Mouse (Mus musculus) cerebellum, postnatal 25 days (tissue): ENCODE results near the gene Ms4a7.
"Not testable (repeated sequence)": the region's sequence is repeated elsewhere in the genome, so short reads cannot be mapped to it uniquely, and the experiment has no call there.

Experiments
- DNase-seq, 2 experiments: peaks; one replicate each; pipeline ENCODE4 v3.0.0; 2021; ENCODE audit warnings: mixed read lengths in 2 of 2

The Ms4a7 gene

GRCm38 (mm10) chr19:11335932-11336331, at the start of gene Ms4a7:
Gene Ms4a7, minus strand, starts transcription at chr19:11336146.
- no peak for DNase-seq

- no peak for DNase-seq
Measured at GRCm38 (mm10) chr19:11376399-11376798, 40.5 kb upstream of the Ms4a7 start.

GRCm38 (mm10) chr19:11375273-11375672, 39.3 kb upstream of the Ms4a7 start, which contains the start of gene Ms4a4a:
Gene Ms4a4a, plus strand, starts transcription at chr19:11375523.
- no peak for DNase-seq

- DNase-seq: no peak
Measured at GRCm38 (mm10) chr19:11371181-11371580, 35.2 kb upstream of the Ms4a7 start.

GRCm38 (mm10) chr19:11368310-11368709, 32.4 kb upstream of the Ms4a7 start:
- no peak for DNase-seq

- no peak for DNase-seq
Measured at GRCm38 (mm10) chr19:11362002-11362401, 26.1 kb upstream of the Ms4a7 start.

- DNase-seq: no peak
Measured at GRCm38 (mm10) chr19:11360106-11360505, 24.2 kb upstream of the Ms4a7 start.

GRCm38 (mm10) chr19:11355730-11356129, 19.8 kb upstream of the Ms4a7 start:
- no peak for DNase-seq

GRCm38 (mm10) chr19:11351878-11352277, 15.9 kb upstream of the Ms4a7 start:
- no peak for DNase-seq

GRCm38 (mm10) chr19:11349698-11350481, 13.9 kb upstream of the Ms4a7 start:
- DNase-seq: no peak

GRCm38 (mm10) chr19:11343992-11344391, 8.0 kb upstream of the Ms4a7 start:
- no peak for DNase-seq

- DNase-seq: no peak
Measured at GRCm38 (mm10) chr19:11343147-11343546, 7.2 kb upstream of the Ms4a7 start.

- DNase-seq: no peak
Measured at GRCm38 (mm10) chr19:11321123-11321522, 14.8 kb downstream of the Ms4a7 start.

GRCm38 (mm10) chr19:11316786-11317185, 19.2 kb downstream of the Ms4a7 start:
- DNase-seq: no peak

GRCm38 (mm10) chr19:11314354-11314753, 21.6 kb downstream of the Ms4a7 start, which contains the start of gene Ms4a14:
Gene Ms4a14, minus strand, starts transcription at chr19:11314454.
- DNase-seq: no peak

GRCm38 (mm10) chr19:11308888-11309287, 27.1 kb downstream of the Ms4a7 start:
- no peak for DNase-seq

- DNase-seq: not testable (repeated sequence)
Measured at GRCm38 (mm10) chr19:11299529-11299928, 36.4 kb downstream of the Ms4a7 start.

- DNase-seq: no peak
Measured at GRCm38 (mm10) chr19:11298939-11299338, 37.0 kb downstream of the Ms4a7 start.

GRCm38 (mm10) chr19:11293616-11294015, 42.3 kb downstream of the Ms4a7 start:
- not testable (repeated sequence) for DNase-seq

- no peak for DNase-seq
Measured at GRCm38 (mm10) chr19:11292990-11293389, 43.0 kb downstream of the Ms4a7 start.

- no peak for DNase-seq
Measured at GRCm38 (mm10) chr19:11283773-11284172, 52.2 kb downstream of the Ms4a7 start, which contains the start of gene Ms4a5. Gene Ms4a5, minus strand, starts transcription at chr19:11283873.

GRCm38 (mm10) chr19:11280223-11280622, 55.7 kb downstream of the Ms4a7 start:
- no peak for DNase-seq

GRCm38 (mm10) chr19:11276431-11276830, 59.5 kb downstream of the Ms4a7 start:
- no peak for DNase-seq
